Mouse (Mus musculus) activated CD4-positive, CD25-positive, alpha-beta regulatory T cell, adult 4 months (primary cell): ENCODE data around the gene Ppm1h. TPM values are rescaled to one million over a fixed set of nuclear protein-coding genes. Genes with fewer than 3 reads are reported as not detected.

ENCODE experiments used
- ATAC-seq: one replicate; pipeline ENCODE4 v1.8.0; 2017
- polyA plus RNA-seq, 2 experiments: library from polyadenylated mRNA; unstranded; fragments of 100-300 nt; shearing (Covaris generic); gene quantifications; one replicate each; pipeline ENCODE4 v1.2.1; 2017

Gene Ppm1h
- polyA plus RNA-seq, 2 experiments from 2014 or later, result 37.4 to 45.1 TPM

GRCm38 (mm10) chr10:122861696-122862385 lies 183.3 kb downstream of the Ppm1h start:
- no peak for ATAC-seq

GRCm38 (mm10) chr10:122862386-122863023 lies 183.9 kb downstream of the Ppm1h start:
- ATAC-seq, result no peak

GRCm38 (mm10) chr10:122869865-122870503 lies 191.4 kb downstream of the Ppm1h start:
- no peak for ATAC-seq

- ATAC-seq, result no peak
Measured at GRCm38 (mm10) chr10:122870848-122871494, 192.4 kb downstream of the Ppm1h start.

DNA sequence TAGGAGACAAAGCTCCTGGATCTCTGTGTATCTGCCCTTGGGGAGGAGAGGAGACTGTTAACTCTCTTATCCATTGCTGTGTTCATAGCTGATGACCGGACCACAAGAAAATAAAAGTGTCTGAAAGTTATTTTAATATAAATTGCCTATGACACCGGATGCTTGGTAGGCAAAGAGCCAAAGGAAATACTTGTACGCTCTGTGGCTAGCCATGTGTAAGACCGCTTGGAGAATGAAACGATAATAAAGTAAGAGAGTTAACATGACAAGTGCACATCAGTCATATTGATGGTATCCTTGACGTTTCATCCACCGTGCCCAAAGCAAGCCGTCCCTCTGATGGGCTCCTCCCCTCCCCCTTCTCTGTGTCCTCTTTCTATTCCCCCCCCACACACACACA lies 194.2 kb downstream of the Ppm1h start:
- ATAC-seq, result no peak

- no peak for ATAC-seq
Measured at GRCm38 (mm10) chr10:122876964-122877363, 198.4 kb downstream of the Ppm1h start.

GRCm38 (mm10) chr10:122877436-122877835 lies 198.9 kb downstream of the Ppm1h start:
- no peak for ATAC-seq

GRCm38 (mm10) chr10:122881456-122881855 lies 202.9 kb downstream of the Ppm1h start:
- ATAC-seq, result no peak

DNA sequence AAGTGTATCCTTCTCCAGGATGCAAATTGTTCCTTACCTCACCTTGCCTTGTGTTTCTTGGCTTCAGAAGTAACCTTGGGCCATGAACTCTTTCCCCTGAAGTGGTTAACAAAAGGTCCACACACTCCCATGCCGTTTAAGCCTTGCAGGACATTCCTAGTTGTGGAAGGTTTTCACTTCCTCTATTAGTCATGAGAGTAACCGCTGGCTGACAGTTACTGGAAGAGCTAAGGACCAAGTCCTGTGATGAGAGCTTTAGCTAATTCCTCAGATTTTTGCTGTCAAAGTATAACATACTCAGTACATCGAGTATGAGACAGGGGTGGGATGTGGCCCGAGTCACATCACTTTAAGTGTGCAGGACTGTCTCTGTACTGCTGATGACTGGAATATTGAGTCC lies 204.1 kb downstream of the Ppm1h start:
- no peak for ATAC-seq

DNA sequence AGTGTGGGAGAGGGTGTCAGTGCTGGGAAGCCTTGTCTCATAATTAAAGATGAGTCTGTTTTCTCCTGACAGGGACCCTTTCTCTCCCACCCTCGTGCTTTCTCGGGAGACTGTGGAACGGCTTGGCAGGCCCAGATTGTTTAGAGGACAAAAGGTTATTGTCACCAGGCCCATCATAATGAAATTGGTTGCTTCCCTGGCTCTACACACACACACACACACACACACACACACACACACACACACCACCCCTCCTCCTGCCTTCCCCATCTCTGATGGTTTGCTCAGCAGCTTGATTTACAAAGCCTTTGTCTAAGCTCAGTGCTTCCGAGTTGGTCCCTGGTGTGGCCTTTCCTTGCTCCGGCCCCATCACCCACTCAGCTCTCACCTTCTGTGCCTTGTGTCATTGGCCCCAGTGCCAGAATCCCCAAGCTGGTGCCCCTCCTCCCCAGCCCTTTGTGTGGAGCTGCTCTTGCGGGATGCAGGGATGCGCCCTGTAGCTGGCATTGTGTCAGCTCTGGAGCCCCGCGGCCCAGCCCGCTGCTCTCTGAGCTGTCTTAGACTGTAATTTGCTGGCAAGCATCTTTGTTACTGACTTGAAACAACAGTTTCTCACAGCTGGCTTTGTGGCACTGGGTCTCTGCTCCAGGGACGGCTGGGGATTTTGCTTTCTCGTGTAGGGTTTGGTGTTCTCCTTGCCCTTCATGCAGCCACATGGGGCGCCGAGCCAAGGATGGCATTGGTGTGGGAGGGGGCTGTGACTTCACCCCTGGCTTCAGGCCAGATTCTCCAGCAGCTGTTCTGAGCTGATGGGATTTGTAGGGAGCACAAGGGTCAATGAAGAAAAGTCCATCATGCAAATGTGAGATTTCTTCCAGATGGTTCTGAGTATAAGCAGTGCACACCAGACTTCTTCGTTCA lies 205.5 kb downstream of the Ppm1h start:
- no peak for ATAC-seq

DNA sequence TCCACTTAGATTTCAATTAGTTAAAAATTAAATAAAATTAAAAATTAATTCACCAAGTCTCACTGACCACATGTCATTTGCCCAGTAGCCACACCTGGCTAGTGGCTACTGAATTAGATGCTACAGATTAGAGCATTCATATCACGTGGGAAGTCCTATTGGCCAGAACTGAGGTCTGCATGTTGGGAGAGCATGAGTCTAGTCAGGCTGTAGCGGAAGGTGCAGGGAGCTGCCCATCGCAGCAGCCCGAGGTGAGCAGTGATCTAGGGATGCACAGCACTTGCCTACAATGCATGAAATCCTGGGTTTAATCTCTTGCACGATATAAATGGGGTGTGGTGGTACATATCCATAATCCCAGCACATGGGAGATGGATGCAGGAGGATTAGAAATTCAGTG lies 206.7 kb downstream of the Ppm1h start:
- ATAC-seq, result no peak

GRCm38 (mm10) chr10:122886055-122886915 lies 207.7 kb downstream of the Ppm1h start:
- no peak for ATAC-seq

DNA sequence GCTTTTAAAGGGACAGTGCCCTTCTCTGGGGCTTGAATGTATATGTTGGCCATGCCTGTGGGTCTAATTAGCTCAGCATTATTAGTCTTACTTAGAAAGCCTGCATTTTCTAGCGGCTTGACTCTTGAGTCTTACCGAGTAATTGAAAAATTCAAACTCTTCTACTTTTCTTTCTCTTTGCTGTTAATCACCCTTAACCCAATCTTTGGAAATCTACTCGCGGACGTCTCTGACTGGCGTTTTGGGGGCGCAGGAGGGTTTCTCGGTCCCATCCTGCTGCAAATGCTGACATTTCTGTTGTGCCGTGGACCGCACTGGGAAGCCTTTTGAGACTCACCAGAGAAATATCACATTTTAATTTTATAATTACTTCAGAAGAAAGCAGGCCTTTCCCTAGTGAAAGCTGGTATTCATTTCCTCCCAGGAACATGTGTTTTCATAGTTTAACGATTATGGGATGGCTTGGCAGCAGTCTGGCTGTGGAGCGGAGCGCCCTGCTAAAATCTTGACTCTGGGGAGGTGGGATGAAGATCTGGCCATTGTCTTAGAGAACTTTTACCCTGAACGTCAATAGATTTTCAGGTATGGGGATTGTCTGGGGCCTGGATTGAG lies 208.5 kb downstream of the Ppm1h start:
- no peak for ATAC-seq

DNA sequence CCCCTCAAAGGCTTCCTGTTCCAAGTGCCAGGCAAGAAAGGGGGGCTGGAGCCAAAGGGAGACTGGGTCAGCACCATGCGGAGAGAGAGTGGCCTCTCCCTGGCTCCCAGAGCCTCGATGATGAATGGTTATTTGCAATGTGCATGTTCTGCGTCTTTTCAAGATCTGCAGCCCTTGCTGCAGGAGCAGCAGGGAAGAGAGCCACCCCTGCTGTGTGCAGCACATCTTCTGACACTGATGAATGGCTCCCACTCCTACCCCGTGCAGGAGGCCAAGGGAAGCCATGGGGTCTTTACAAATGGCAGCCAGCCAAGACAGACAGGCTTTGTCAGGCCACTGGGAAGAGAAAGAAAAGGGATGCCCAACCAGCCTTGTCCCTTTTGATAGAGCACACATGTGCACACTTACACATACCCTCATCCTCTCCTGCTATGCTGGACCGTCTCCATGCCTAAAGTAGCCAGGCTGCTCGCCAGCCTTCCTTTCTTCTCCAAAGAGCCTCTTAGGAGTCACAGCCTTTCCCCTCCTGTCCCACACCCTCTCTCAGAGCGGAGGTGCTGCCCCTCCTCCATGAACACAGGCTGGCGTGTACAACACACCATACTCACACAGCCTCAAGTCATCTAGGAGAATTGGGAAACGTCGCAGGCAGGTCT lies 209.1 kb downstream of the Ppm1h start:
- ATAC-seq, result no peak

- no peak for ATAC-seq
Measured at GRCm38 (mm10) chr10:122890682-122891350, 212.3 kb downstream of the Ppm1h start.

- ATAC-seq, result no peak
Measured at GRCm38 (mm10) chr10:122891461-122891860, 212.9 kb downstream of the Ppm1h start.

GRCm38 (mm10) chr10:122894555-122895069 lies 216.1 kb downstream of the Ppm1h start:
- ATAC-seq, result no peak

DNA sequence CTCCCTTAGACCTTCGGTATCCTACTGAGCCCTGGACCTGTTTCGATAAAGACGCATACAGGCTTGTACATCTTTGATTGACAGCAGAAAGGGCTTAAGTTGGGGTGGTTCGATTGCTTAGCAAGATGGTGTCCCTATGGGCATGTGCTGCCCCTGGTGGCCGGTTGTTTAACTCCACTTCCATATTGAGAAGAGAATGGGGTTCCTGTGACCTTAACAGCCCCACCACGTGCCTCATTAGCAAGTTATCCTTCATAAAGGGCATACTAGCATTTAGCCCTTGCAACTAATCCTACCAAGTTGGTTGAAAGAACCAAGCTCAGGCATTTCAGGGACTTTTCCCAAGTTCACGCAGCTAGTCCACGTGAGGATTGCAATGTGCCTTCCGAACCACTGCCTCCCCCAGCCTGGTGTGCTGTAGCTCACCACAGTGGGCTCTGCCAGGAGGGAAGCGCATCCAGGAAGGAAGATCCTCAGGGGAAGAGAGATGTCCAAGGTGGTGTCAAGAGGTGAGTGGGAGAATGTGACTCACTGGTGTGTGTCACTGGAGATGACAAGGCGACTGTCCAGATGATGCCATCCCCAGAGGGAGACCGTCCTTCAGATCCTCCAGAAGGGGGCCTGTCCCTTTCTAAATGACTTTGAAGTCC lies 216.7 kb downstream of the Ppm1h start:
- peak; percentile 65 for ATAC-seq

- no peak for ATAC-seq
Measured at GRCm38 (mm10) chr10:122899971-122900370, 221.4 kb downstream of the Ppm1h start.
